8 mouse cellular contexts compared by ENCODE assay signal in genomic region chr2:35200898-35201668, GRCm38 (mm10). TPM values are rescaled to one million over a fixed set of nuclear protein-coding genes. Genes with fewer than 3 reads are reported as not detected.
DNase-seq lines count a peak whose midpoint lies in the region; ATAC-seq and TF ChIP-seq lines count a peak whose summit lies in the region.

TSS of gene Rab14 (minus strand) at chr2:35201120.

- H3K36me3 ChIP-seq in forebrain, embryonic 10.5 days (replicated peaks) = peaks cover 18% of the 10 kb centered on the region
- no peaks in the 10 kb centered on the region for H3K36me3 ChIP-seq in heart, embryonic 15.5 days
- H3K36me3 ChIP-seq in liver, embryonic 14.5 days (replicated peaks; ENCODE audit: control insufficient read depth, insufficient read depth, low read depth) = peaks cover 6% of the 10 kb centered on the region
- no peaks in the 10 kb centered on the region for H3K36me3 ChIP-seq in neural tube, embryonic 11.5 days (ENCODE audit: control insufficient read depth, insufficient read depth, low read length)
- H3K36me3 ChIP-seq in stomach, postnatal 0 days (ENCODE audit: control insufficient read depth, insufficient read depth, low read length) = no peaks in the 10 kb centered on the region

- peak within 1 kb of the TSS; percentile 99 for H3K9ac ChIP-seq in heart, embryonic 15.5 days
- peak within 1 kb of the TSS; percentile 99 for H3K9ac ChIP-seq in liver, embryonic 14.5 days (replicated peaks)
- H3K9ac ChIP-seq in neural tube, embryonic 11.5 days (ENCODE audit: low read length) = peak within 1 kb of the TSS; percentile 99
- peak within 1 kb of the TSS; percentile 99 for H3K9ac ChIP-seq in stomach, postnatal 0 days (ENCODE audit: low read length)

- peak within 1 kb of the TSS; percentile 100 for H3K4me3 ChIP-seq in forebrain, embryonic 10.5 days
- peak within 1 kb of the TSS; percentile 100 for H3K4me3 ChIP-seq in heart, embryonic 15.5 days
- peak within 1 kb of the TSS; percentile 86 to 100 for H3K4me3 ChIP-seq in liver, embryonic 14.5 days (ENCODE audit: insufficient read depth in 1 of 2, low read depth in 2 of 2, low read length in 2 of 2)
- peak within 1 kb of the TSS; percentile 100 for H3K4me3 ChIP-seq in neural tube, embryonic 11.5 days (ENCODE audit: low read depth, low read length)
- H3K4me3 ChIP-seq in stomach, postnatal 0 days (ENCODE audit: low read depth, low read length) = peak within 1 kb of the TSS; percentile 98

- peak; percentile 99 to 100 for DNase-seq in CD8-positive naive resting alpha-beta T cell, adult 2 months (ENCODE audit: low read depth in 2 of 2, low spot score in 2 of 2)
- DNase-seq in c-Kit-positive CD71-negative TER-119-negative erythroid progenitor cells, embryonic 14.5 days (ENCODE audit: low read depth) = peak; percentile 99
- DNase-seq in forebrain, embryonic 10.5 days (ENCODE audit: extremely low spot score, low spot score) = peak; percentile 100
- DNase-seq in kidney, postnatal 25 days = peak; percentile 100
- DNase-seq in liver, embryonic 14.5 days (ENCODE audit: low read depth in 3 of 3, low spot score in 3 of 3) = peak; percentile 98 to 99 (median 98)
- DNase-seq in neural tube, embryonic 11.5 days (ENCODE audit: low spot score) = peak; percentile 100
- peak; percentile 100 for DNase-seq in stomach, postnatal 0 days (ENCODE audit: low spot score)

- TF ChIP-seq EP300 in liver, embryonic 14.5 days (IDR thresholded peaks at IDR 0.05; ENCODE audit: low read depth) = no peak
- no peak for TF ChIP-seq EP300 in stomach, postnatal 0 days (optimal IDR thresholded peaks at IDR 0.05)

- no peak; the same call in 1 of the 2 replicates for TF ChIP-seq CTCF in liver, embryonic 14.5 days (IDR thresholded peaks at IDR 0.05; ENCODE audit: low read depth)
- TF ChIP-seq CTCF in stomach, postnatal 0 days (IDR thresholded peaks at IDR 0.05; ENCODE audit: low read depth) = peak; percentile 44

- ATAC-seq in heart, embryonic 15.5 days (replicated peaks; ENCODE audit: insufficient number of reproducible peaks, insufficient read depth, low FRiP score, low read depth) = peak; percentile 98
- peak; percentile 92 for ATAC-seq in liver, embryonic 14.5 days (ENCODE audit: insufficient read depth)
- peak; percentile 97 for ATAC-seq in neural tube, embryonic 11.5 days (ENCODE audit: insufficient read depth, low FRiP score, low TSS enrichment)
- ATAC-seq in stomach, postnatal 0 days (ENCODE audit: low FRiP score, low TSS enrichment) = peak; percentile 98

- peak within 1 kb of the TSS; percentile 85 for H3K4me2 ChIP-seq in heart, embryonic 15.5 days
- H3K4me2 ChIP-seq in liver, embryonic 14.5 days (ENCODE audit: low read depth) = peak within 1 kb of the TSS; percentile 98
- H3K4me2 ChIP-seq in neural tube, embryonic 11.5 days (ENCODE audit: low read depth) = peak within 1 kb of the TSS; percentile 69
- H3K4me2 ChIP-seq in stomach, postnatal 0 days (replicated peaks; ENCODE audit: low read depth) = peak within 1 kb of the TSS; percentile 76

- H3K9me3 ChIP-seq in forebrain, embryonic 10.5 days = no peaks in the 10 kb centered on the region
- no peaks in the 10 kb centered on the region for H3K9me3 ChIP-seq in heart, embryonic 15.5 days (replicated peaks)
- H3K9me3 ChIP-seq in liver, embryonic 14.5 days (ENCODE audit: control insufficient read depth, low read length) = no peaks in the 10 kb centered on the region
- no peaks in the 10 kb centered on the region for H3K9me3 ChIP-seq in neural tube, embryonic 11.5 days (ENCODE audit: control insufficient read depth, low read length)
- no peaks in the 10 kb centered on the region for H3K9me3 ChIP-seq in stomach, postnatal 0 days (ENCODE audit: control insufficient read depth, low read length)

- peak within 1 kb of the TSS; percentile 99 for H3K27ac ChIP-seq in forebrain, embryonic 10.5 days
- H3K27ac ChIP-seq in heart, embryonic 15.5 days = peak within 1 kb of the TSS; percentile 98
- H3K27ac ChIP-seq in liver, embryonic 14.5 days = peak within 1 kb of the TSS; percentile 87
- peak within 1 kb of the TSS; percentile 94 for H3K27ac ChIP-seq in neural tube, embryonic 11.5 days (ENCODE audit: low read depth, low read length)
- H3K27ac ChIP-seq in stomach, postnatal 0 days (replicated peaks) = peak within 1 kb of the TSS; percentile 99

- WGBS in forebrain, embryonic 10.5 days = under 1% methylated on average over 47 of the region's 47 CpGs
- WGBS in heart, embryonic 15.5 days = under 1% methylated on average over 47 of the region's 47 CpGs
- WGBS in liver, embryonic 14.5 days (ENCODE audit: insufficient replicate concordance) = under 1% methylated on average over 39 of the region's 47 CpGs
- under 1% methylated on average over 47 of the region's 47 CpGs for WGBS in neural tube, embryonic 11.5 days
- WGBS in stomach, postnatal 0 days = 0% methylated on average over 31 of the region's 47 CpGs

- H3K27me3 ChIP-seq in forebrain, embryonic 10.5 days (ENCODE audit: poor library complexity, severe bottlenecking) = no peaks in the 10 kb centered on the region
- H3K27me3 ChIP-seq in heart, embryonic 15.5 days = no peaks in the 10 kb centered on the region
- no peaks in the 10 kb centered on the region for H3K27me3 ChIP-seq in liver, embryonic 14.5 days (ENCODE audit: control insufficient read depth, insufficient read depth, low read length)
- no peaks in the 10 kb centered on the region for H3K27me3 ChIP-seq in neural tube, embryonic 11.5 days (ENCODE audit: control insufficient read depth, insufficient read depth, low read length)
- H3K27me3 ChIP-seq in stomach, postnatal 0 days (ENCODE audit: control insufficient read depth, insufficient read depth, low read length) = no peaks in the 10 kb centered on the region

- H3K4me1 ChIP-seq in forebrain, embryonic 10.5 days = peaks cover 23% of the 10 kb centered on the region
- H3K4me1 ChIP-seq in heart, embryonic 15.5 days (replicated peaks) = peaks cover 23% of the 10 kb centered on the region
- H3K4me1 ChIP-seq in liver, embryonic 14.5 days (replicated peaks; ENCODE audit: control insufficient read depth in 2 of 2, insufficient read depth in 2 of 2, low read length in 1 of 2) = peaks cover 8 to 13% of the 10 kb centered on the region in 2 experiments
- peaks cover 9% of the 10 kb centered on the region for H3K4me1 ChIP-seq in neural tube, embryonic 11.5 days (ENCODE audit: control insufficient read depth, insufficient read depth, low read length)
- H3K4me1 ChIP-seq in stomach, postnatal 0 days (replicated peaks; ENCODE audit: control insufficient read depth, insufficient read depth) = no peaks in the 10 kb centered on the region

RNA-seq across cellular contexts. Expression of gene Rab14, which starts in this region (rescaled TPM):
- polyA plus RNA-seq in forebrain, embryonic 10.5 days (2016; fragmentation: Nextera tagmentation; extraction: Ambion mirVana) = 254 and 258 TPM in 2 replicates
- polyA plus RNA-seq in heart, embryonic 15.5 days (2015; fragmentation: Nextera tagmentation; extraction: Ambion mirVana) = 238 and 318 TPM in 2 replicates
- polyA plus RNA-seq in liver, embryonic 14.5 days (2012; rRNA removed) = 20.5 and 35.3 TPM in 2 replicates
- 81.1 and 93.2 TPM in 2 replicates for polyA plus RNA-seq in liver, embryonic 14.5 days (2014; fragmentation: Nextera tagmentation; extraction: Ambion mirVana)
- polyA plus RNA-seq in neural tube, embryonic 11.5 days (2014; fragmentation: Nextera tagmentation; extraction: Ambion mirVana) = 248 and 271 TPM in 2 replicates
- 325 and 350 TPM in 2 replicates for polyA plus RNA-seq in stomach, postnatal 0 days (2015; fragmentation: Nextera tagmentation; extraction: Ambion mirVana)

Comparison
In these comparisons a context has a peak if more than half of its experiments do, and no peak if none do; other contexts are left out.
1. Peak in every context shown above with its lines: DNase-seq, ATAC-seq, H3K4me3 ChIP-seq and H3K27ac ChIP-seq.